Mouse (Mus musculus) midbrain, postnatal 0 days (tissue): ENCODE results near the gene Ptgds. TPM values are rescaled to one million over a fixed set of nuclear protein-coding genes. Genes with fewer than 3 reads are reported as not detected.

ENCODE experiments used
- ATAC-seq: fragments of 200-750 bp; cut with Nextera tagmentation; 2 replicates; pipeline ENCODE4 v1.8.0; 2017; ENCODE audit warnings: moderate number of reproducible peaks, mild to moderate bottlenecking, moderate TSS enrichment, moderate library complexity; ENCODE audit not compliant: low FRiP score
- DNase-seq: peaks from one replicate; pipeline ENCODE4 v3.0.0-alpha.2; 2015; ENCODE audit warnings: low spot score
- H3K27ac ChIP-seq: fragments of 300-500 bp; sonication (generic); 2 replicates; pipeline ENCODE4 v1.5.1; 2014; ENCODE audit warnings: low read depth, mild to moderate bottlenecking, low read length, mixed read lengths
- H3K27me3 ChIP-seq: fragments of 300-500 bp; sonication (generic); 2 replicates; pipeline ENCODE4 v1.6.1; 2014; ENCODE audit warnings: low read length, control low read depth, mixed read lengths; ENCODE audit not compliant: insufficient read depth
- H3K36me3 ChIP-seq: fragments of 300-500 bp; sonication (generic); 2 replicates; pipeline ENCODE4 v1.6.1; 2014; ENCODE audit warnings: low read length, control low read depth, mixed read lengths; ENCODE audit not compliant: insufficient read depth
- H3K4me1 ChIP-seq: fragments of 300-500 bp; sonication (generic); 2 replicates; pipeline ENCODE4 v1.6.1; 2014; ENCODE audit warnings: mild to moderate bottlenecking, control low read depth, antibody characterized with exemption, low read length, mixed read lengths; ENCODE audit not compliant: insufficient read depth
- H3K4me2 ChIP-seq: fragments of 300-500 bp; sonication (generic); 2 replicates; pipeline ENCODE4 v1.6.1; 2014; ENCODE audit warnings: low read depth, mild to moderate bottlenecking, low read length, mixed read lengths; ENCODE audit not compliant: poor library complexity, severe bottlenecking
- H3K4me3 ChIP-seq: fragments of 300-500 bp; sonication (generic); 2 replicates; pipeline ENCODE4 v1.5.1; 2014; ENCODE audit warnings: low read depth, mild to moderate bottlenecking, low read length, moderate library complexity
- H3K9ac ChIP-seq: fragments of 300-500 bp; sonication (generic); replicated peaks from 2 replicates; pipeline ENCODE4 v1.6.1; 2014; ENCODE audit warnings: mild to moderate bottlenecking, low read length, moderate library complexity, mixed read lengths; ENCODE audit not compliant: poor library complexity, severe bottlenecking
- H3K9me3 ChIP-seq: fragments of 300-500 bp; sonication (generic); 2 replicates; pipeline ENCODE4 v1.6.1; 2016; ENCODE audit warnings: low read length, control low read depth
- CTCF ChIP-seq: IDR thresholded peaks from 2 replicates; pipeline ENCODE4 v1.5.1; 2016; ENCODE audit warnings: antibody characterized with exemption, mild to moderate bottlenecking
- WGBS: fragments of 180-500 bp; shearing (Covaris S2); extraction: QIAGEN DNeasy Blood & Tissue Kit; methylation state at CpG from one replicate; pipeline ENCODE4 v1.1.7; 2014; 5-methylcytosine and 5-hydroxymethylcytosine counted together
- polyA plus RNA-seq: library from polyadenylated mRNA; unstranded; fragments of >200 nt; fragmentation: Nextera tagmentation; extraction: Ambion mirVana; gene quantifications from 2 replicates; pipeline ENCODE4 v1.2.1, GENCODE M21; 2015
- total RNA-seq: library from RNA; depleted of rRNA; stranded (reverse); fragments of >200 nt; gene quantifications from 2 replicates; pipeline ENCODE4 v1.2.3, GENCODE M21; 2014

Gene Ptgds
- total and polyA plus RNA-seq, 2 experiments from 2014 or later, result 2,128 to 2,827 TPM

- DNase-seq (no peak), ATAC-seq (no peak)
- Histone ChIP-seq H3K9ac (no peak overlapping the region), H3K4me1 (peaks cover 11% of the 10 kb centered on the region), H3K27me3 (no peaks in the 10 kb centered on the region), H3K4me3 (no peak overlapping the region), H3K36me3 (peaks cover 33% of the 10 kb centered on the region), H3K9me3 (no peaks in the 10 kb centered on the region), H3K4me2 (no peak overlapping the region), H3K27ac (no peak overlapping the region)
- 89% methylated on average over 3 of the region's 3 CpGs for WGBS
- TF ChIP-seq CTCF, result no peak
Measured at GRCm38 (mm10) chr2:25502726-25503125, 32.9 kb upstream of the Ptgds start.

GRCm38 (mm10) chr2:25501593-25502486 lies 32.0 kb upstream of the Ptgds start, which contains the start of gene C8g:
TSS of gene C8g (minus strand) at chr2:25501719.
- peak within 1 kb of the TSS; percentile 87 for H3K27ac ChIP-seq
- no peaks in the 10 kb centered on the region for H3K9me3 ChIP-seq
- no peaks in the 10 kb centered on the region for H3K27me3 ChIP-seq
- H3K4me2 ChIP-seq, result peak within 1 kb of the TSS; percentile 96
- H3K4me1 ChIP-seq, result peaks cover 11% of the 10 kb centered on the region
- H3K36me3 ChIP-seq, result peaks cover 33% of the 10 kb centered on the region
- ATAC-seq, result no peak
- 0 out of 2 replicates have a peak, but pooled peaks have one; percentile 3 for TF ChIP-seq CTCF
- H3K9ac ChIP-seq, result peak within 1 kb of the TSS; percentile 97
- 76% methylated on average over 20 of the region's 20 CpGs for WGBS
- peak; percentile 12 for DNase-seq
- peak within 1 kb of the TSS; percentile 86 for H3K4me3 ChIP-seq

GRCm38 (mm10) chr2:25500576-25501405 lies 30.9 kb upstream of the Ptgds start, which contains the start of gene Fbxw5:
TSS of gene Fbxw5 (plus strand) at chr2:25500750.
- DNase-seq, result peak; percentile 98
- ATAC-seq, result peak; percentile 86
- TF ChIP-seq CTCF, result no peak

GRCm38 (mm10) chr2:25500071-25500575 lies 30.3 kb upstream of the Ptgds start:
- ATAC-seq, result no peak
- H3K27ac ChIP-seq, result peak overlapping the region; percentile 55

More at GRCm38 (mm10) chr2:25500576-25501405, 30.9 kb upstream of the Ptgds start, which contains the start of gene Fbxw5:
- peaks cover 30% of the 10 kb centered on the region for H3K36me3 ChIP-seq
- peak within 1 kb of the TSS; percentile 86 for H3K4me3 ChIP-seq
- no peaks in the 10 kb centered on the region for H3K27me3 ChIP-seq
- WGBS, result 2% methylated on average over 35 of the region's 44 CpGs
- peaks cover 11% of the 10 kb centered on the region for H3K4me1 ChIP-seq
- H3K9me3 ChIP-seq, result no peaks in the 10 kb centered on the region
- H3K27ac ChIP-seq, result peak within 1 kb of the TSS; percentile 87
- H3K9ac ChIP-seq, result peak within 1 kb of the TSS; percentile 97
- H3K4me2 ChIP-seq, result peak within 1 kb of the TSS; percentile 96

GRCm38 (mm10) chr2:25498622-25499478 lies 29.0 kb upstream of the Ptgds start:
- Histone ChIP-seq H3K9me3 (no peaks in the 10 kb centered on the region), H3K27me3 (no peaks in the 10 kb centered on the region), H3K27ac (no peak overlapping the region), H3K4me3 (no peak overlapping the region), H3K4me2 (no peak overlapping the region), H3K36me3 (peaks cover 12% of the 10 kb centered on the region; the same call in 1 of the 2 replicates), H3K4me1 (peaks cover 11% of the 10 kb centered on the region), H3K9ac (no peak overlapping the region)
- no peak for DNase-seq
- 71% methylated on average over 15 of the region's 15 CpGs for WGBS
- no peak for ATAC-seq
- no peak for TF ChIP-seq CTCF

More at GRCm38 (mm10) chr2:25500071-25500575, 30.3 kb upstream of the Ptgds start:
- Histone ChIP-seq H3K4me2 (peak overlapping the region; percentile 51), H3K27me3 (no peaks in the 10 kb centered on the region), H3K4me3 (peak overlapping the region; percentile 86), H3K4me1 (peaks cover 11% of the 10 kb centered on the region), H3K9me3 (no peaks in the 10 kb centered on the region), H3K36me3 (peaks cover 25% of the 10 kb centered on the region), H3K9ac (0 out of 2 replicates have a peak overlapping the region, but pooled peaks have one; percentile 36)
- WGBS, result 70% methylated on average over 6 of the region's 6 CpGs
- no peak for DNase-seq
- TF ChIP-seq CTCF, result no peak
